In genomic region chr6:145302907-145303640, GRCm38 (mm10) we compare ENCODE assay signal across 8 mouse cellular contexts. TPM values are rescaled to one million over a fixed set of nuclear protein-coding genes. Genes with fewer than 3 reads are reported as not detected.
DNase-seq lines count a peak whose midpoint lies in the region; ATAC-seq lines count a peak whose summit lies in the region.

No protein-coding gene starts in this region.

- peak; percentile 5 for ATAC-seq in activated CD4-positive, CD25-positive, alpha-beta regulatory T cell, adult 4 months
- no peak for ATAC-seq in liver, embryonic 16.5 days (ENCODE audit: low read depth)

- H3K4me3 ChIP-seq in liver, embryonic 16.5 days (ENCODE audit: low read depth, low read length): peak overlapping the region; percentile 51

- peak; percentile 16 to 24 for DNase-seq in cerebellum, postnatal 10 days
- DNase-seq in cerebellum, adult 9-10 months: no peak
- DNase-seq in heart, postnatal 4 days: peak; percentile 10
- peak; percentile 46 for DNase-seq in thymus, postnatal 14 days
- DNase-seq in ovary, postnatal 36 days (ENCODE audit: low spot score): no peak
- DNase-seq in embryo, embryonic 10 days (ENCODE audit: low spot score): no peak

- peak overlapping the region; percentile 40; the same call in 1 of the 2 replicates for H3K9ac ChIP-seq in liver, embryonic 16.5 days (ENCODE audit: low read depth, low read length)

- peak overlapping the region; percentile 60 for H3K4me2 ChIP-seq in liver, embryonic 16.5 days (ENCODE audit: low read depth, low read length)

- H3K27me3 ChIP-seq in liver, embryonic 16.5 days (ENCODE audit: control insufficient read depth, insufficient read depth, low read depth, low read length): no peaks in the 10 kb centered on the region

- 12% methylated on average over 22 of the region's 22 CpGs for WGBS in liver, embryonic 16.5 days (ENCODE audit: insufficient replicate concordance)

- H3K36me3 ChIP-seq in liver, embryonic 16.5 days (ENCODE audit: control insufficient read depth, insufficient read depth): no peaks in the 10 kb centered on the region

- peak overlapping the region; percentile 18 for H3K27ac ChIP-seq in liver, embryonic 16.5 days (ENCODE audit: low read length)

- peaks cover 4% of the 10 kb centered on the region; the same call in 1 of the 2 replicates for H3K4me1 ChIP-seq in liver, embryonic 16.5 days (ENCODE audit: control insufficient read depth, low read depth, low read length)

- no peaks in the 10 kb centered on the region for H3K9me3 ChIP-seq in liver, embryonic 16.5 days (replicated peaks; ENCODE audit: control insufficient read depth, low read length)

RNA-seq across cellular contexts. Expression of gene Kras, which starts 53.0 kb away (rescaled TPM):
- 10 to 100 TPM; 23.8 to 42.3 TPM for polyA plus RNA-seq in activated CD4-positive, CD25-positive, alpha-beta regulatory T cell, adult 4 months (2017; shearing (Covaris generic))
- 10 to 100 TPM; 49.2 to 50.5 TPM for total RNA-seq in heart, postnatal 4 days (2021)
- 41.1 and 44.1 TPM in 2 replicates for polyA plus RNA-seq in liver, embryonic 16.5 days (2015; fragmentation: Nextera tagmentation; extraction: Ambion mirVana)

Comparison
In these comparisons a context has a peak if more than half of its experiments do, and no peak if none do; other contexts are left out.
1. DNase-seq: peak in cerebellum, postnatal 10 days (2 of 2), heart, postnatal 4 days (single experiment) and thymus, postnatal 14 days (single experiment); none in cerebellum, adult 9-10 months (single experiment), ovary, postnatal 36 days (single experiment) and embryo, embryonic 10 days (single experiment).